Mouse (Mus musculus) myocyte (in vitro differentiated cells): Measurements from ENCODE around the gene Mtg1.

Source experiments
- CEBPB ChIP-seq: IDR thresholded peaks from 2 replicates; pipeline ENCODE4 v1.6.1; 2011; ENCODE audit warnings: mild to moderate bottlenecking, moderate library complexity; ENCODE audit not compliant: poor library complexity, insufficient read depth, severe bottlenecking
- E2F4 ChIP-seq: IDR thresholded peaks from one replicate; pipeline ENCODE4 v1.6.1; 2011; ENCODE audit warnings: mild to moderate bottlenecking, control low read depth, moderate library complexity; ENCODE audit not compliant: insufficient read depth
- MYOG ChIP-seq, 3 experiments: IDR thresholded peaks; one replicate each; pipeline ENCODE4 v1.6.1; 2011; ENCODE audit warnings: control low read depth in 2 of 3, low read depth in 2 of 3, mild to moderate bottlenecking in 2 of 3; ENCODE audit not compliant: insufficient read length in 2 of 3, control insufficient read depth in 1 of 3, insufficient read depth in 1 of 3
- POLR2A ChIP-seq: IDR thresholded peaks from one replicate; pipeline ENCODE4 v1.6.1; 2011; ENCODE audit warnings: low read depth, mild to moderate bottlenecking, control low read depth, moderate library complexity; ENCODE audit not compliant: insufficient read length
- POLR2AphosphoS2 ChIP-seq: IDR thresholded peaks from one replicate; pipeline ENCODE4 v1.6.1; 2011; ENCODE audit warnings: low read depth, control low read depth; ENCODE audit not compliant: insufficient read length
- TCF12 ChIP-seq: IDR thresholded peaks from one replicate; pipeline ENCODE4 v1.6.1; 2011; ENCODE audit warnings: mild to moderate bottlenecking, control low read depth; ENCODE audit not compliant: poor library complexity, insufficient read depth, severe bottlenecking
- USF1 ChIP-seq: IDR thresholded peaks from one replicate; pipeline ENCODE4 v1.6.1; 2011; ENCODE audit warnings: low read depth, mild to moderate bottlenecking, control low read depth, moderate library complexity

DNA sequence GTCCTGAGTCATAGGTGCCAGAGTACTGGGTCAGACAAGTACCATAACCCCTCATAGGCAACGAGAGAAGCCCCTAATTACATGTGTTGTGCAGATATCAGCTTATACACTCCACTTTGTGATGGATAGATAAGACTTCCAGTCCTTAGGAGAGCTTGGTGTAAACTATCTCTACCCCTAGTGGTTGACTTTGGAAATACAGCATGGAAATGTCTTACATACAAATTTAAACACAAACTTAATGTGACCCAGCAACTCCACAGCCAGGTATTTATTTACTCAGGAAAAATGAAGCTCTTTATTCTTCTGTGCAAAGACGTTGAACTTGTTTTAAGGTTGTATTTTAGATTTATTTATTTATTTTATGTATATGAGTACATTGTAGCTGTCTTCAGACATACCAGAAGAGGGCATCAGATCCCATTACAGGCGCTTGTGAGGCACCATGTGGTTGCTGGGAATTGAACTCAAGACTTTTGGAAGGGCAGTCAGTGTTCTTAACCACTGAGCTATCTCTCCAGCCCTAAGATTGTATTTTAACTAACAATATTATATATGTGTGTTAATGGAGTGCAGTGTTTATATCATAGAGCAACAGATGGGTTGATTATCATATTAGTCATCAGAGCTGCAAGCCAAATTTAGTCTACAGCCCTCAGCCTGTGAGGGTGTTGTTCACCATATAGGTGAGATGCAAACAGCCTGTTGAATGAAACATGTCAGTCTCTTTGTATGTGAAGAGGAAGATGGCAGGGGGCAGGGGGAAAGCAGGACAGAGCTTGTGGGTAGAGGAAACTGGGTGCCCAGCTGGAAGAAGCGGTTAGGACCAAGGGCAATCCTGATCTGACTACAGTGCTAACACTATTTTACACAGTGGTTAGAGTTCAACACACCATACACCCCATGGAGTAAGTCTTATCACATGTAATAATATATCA lies 51.3 kb downstream of the Mtg1 start:
- TF ChIP-seq E2F4 (no peak), POLR2A (no peak), MYOG (IDR thresholded peaks at IDR 0.05; ENCODE audit: control insufficient read depth in 1 of 3, insufficient read depth in 1 of 3, insufficient read length in 2 of 3, low read depth in 2 of 3) (no peak), CEBPB (no peak), TCF12 (no peak), USF1 (no peak), POLR2AphosphoS2 (no peak)
